Mouse (Mus musculus) neural tube, embryonic 10.5 days (tissue): ENCODE measurements around the gene Antxr2.

Experiments
- DNase-seq: peaks from one replicate; pipeline ENCODE4 v3.0.0-alpha.2; 2017; ENCODE audit warnings: low spot score; ENCODE audit errors: extremely low spot score

The Antxr2 gene

DNA sequence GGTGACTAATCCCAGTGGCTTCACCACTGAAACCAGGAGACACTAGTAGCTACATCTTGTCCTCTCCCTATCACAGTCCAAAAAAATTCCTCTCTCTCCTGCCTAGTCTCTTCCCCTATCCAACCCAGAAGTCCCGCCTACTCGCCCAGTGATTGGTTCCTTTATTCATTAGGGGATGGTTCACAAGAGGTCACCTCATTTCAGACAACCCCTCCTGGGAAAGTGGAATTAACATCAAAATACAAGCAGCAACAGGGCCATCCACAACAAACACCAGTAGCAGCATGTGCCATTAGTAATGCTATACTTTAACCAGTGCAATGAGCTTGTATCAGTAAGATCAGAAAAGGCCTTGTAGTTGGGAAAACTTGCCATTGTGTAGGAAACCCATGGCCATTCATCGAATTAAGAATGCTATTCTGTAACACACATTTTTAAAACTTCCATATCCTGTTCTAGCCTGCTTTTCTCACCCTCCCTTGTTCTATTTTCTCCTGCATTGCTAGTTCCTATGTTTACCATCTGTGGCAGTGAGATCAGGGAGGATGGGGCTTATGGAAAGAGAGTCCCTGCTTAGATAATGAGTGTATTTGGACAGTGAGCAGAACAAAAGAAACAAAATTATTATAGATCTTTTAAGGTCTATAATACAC is 191.4 kb downstream of the Antxr2 start:
- no peak for DNase-seq

DNA sequence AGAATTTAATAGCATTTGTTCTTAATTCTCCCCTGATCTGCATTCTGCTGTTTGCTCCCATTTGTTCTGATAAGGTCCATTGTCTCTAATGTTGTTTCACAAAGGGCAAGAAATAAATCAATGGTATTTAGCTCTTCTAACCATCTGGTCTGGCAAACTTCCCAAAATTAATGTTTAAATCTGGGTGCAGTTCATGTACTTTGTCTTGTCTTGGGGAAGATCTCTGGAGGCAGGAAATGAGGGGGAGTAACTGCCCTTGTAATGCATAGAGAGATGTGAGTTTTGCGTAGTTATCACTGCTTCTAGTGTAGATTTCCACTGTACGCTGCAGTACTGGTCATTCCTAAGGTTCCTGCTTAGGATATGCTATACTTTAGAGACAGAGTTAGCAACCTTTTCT is 193.5 kb downstream of the Antxr2 start:
- DNase-seq: no peak

DNA sequence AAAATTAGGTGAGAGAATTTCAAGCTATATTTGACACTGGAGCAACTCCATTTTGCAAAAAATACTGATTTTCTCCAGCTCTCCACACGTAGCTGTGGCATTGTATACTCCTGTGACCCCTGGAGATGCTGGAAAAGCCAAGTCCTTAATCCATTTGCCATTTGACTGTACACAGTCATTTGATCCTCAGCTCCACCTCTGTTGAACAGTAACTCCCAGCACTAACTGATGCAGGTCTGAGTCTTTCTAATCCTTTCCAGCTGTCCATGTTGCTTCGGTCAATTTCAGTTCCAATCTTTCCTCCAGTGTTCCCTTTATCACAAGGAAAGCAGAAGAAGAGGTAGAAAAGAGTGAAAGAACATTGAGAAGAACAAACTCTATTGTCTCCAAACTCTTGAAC is 195.4 kb downstream of the Antxr2 start:
- no peak for DNase-seq

DNA sequence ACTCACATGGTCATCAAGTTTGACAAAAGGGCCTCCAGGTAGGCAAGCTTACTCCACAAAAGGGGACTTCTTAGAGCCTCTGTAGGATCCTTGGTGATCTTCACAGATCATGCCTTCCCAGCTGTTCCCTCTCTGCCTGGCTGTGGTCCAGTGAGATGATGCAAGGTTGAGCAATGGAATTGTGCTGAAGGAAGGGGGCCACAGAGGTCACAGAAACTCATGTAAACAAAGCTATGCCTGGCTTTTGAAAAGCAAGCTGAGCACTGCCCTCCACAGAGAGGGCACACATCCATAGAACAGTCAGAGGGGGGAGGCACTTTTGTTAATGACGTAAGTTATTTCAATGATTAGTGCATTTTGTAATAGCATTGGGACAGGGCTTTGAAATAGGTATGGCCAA is 196.1 kb downstream of the Antxr2 start:
- DNase-seq: no peak
